Mouse (Mus musculus) MN1 (cell line): Measurements from ENCODE around the gene Slc5a2.

ENCODE experiments used
- DNase-seq: peaks from one replicate; pipeline ENCODE4 v3.0.0-alpha.2; 2016; ENCODE audit warnings: low spot score

The Slc5a2 gene

DNA sequence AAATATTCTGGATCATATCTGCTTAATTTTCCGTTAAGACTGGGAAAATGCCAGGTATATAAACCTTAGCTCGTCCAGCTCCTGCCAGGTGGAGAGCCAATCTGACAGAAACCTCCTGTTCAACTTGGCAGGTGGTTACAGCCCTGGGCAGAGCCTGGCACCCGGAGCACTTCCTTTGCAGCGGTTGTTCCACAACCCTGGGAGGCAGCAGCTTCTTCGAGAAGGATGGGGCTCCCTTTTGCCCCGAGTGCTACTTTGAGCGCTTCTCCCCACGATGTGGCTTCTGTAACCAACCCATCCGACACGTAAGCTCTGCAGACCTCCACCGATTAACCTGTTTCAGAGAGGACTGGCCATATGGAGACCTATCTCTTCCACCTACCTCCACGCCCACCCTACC, 13.5 kb upstream of the Slc5a2 start:
- no peak for DNase-seq

DNA sequence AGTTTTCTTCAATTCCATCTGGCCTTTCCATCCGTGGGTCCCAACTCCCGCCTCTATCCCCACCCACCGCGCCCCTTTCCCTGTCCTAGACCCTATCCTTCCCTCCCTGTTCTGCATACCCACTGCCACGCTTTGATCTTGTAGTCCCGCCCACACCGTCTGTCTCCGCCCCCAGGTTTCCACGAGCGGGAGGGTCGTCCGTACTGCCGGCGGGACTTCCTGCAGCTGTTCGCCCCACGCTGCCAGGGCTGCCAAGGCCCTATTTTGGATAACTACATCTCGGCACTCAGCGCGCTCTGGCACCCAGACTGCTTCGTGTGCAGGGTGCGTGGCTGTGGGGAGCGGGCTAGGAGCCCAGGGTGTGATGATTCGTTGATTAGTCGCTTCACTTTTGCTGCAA, 12.8 kb upstream of the Slc5a2 start:
- no peak for DNase-seq

DNA sequence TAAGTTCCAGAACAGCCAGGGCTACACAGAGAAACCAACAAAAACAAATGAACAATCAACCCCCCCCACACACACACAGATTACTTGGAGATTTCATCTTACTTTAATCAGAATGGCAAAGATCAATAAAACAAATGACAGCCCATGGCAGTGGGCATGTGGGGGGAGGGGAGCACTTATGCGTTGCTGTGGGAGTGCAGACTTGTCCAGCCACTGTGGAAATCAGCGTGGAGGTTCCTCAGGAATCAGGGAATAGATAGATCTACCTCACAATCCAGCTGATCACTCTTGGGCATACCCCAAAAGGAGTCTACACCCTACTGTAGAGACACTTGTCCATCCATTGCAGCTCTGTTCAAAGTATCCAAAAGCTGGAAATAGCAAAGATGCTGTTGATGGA, 10.5 kb upstream of the Slc5a2 start:
- DNase-seq: no peak

GRCm38 (mm10) chr7:128255757-128256156, 9.7 kb upstream of the Slc5a2 start:
- DNase-seq: no peak

DNA sequence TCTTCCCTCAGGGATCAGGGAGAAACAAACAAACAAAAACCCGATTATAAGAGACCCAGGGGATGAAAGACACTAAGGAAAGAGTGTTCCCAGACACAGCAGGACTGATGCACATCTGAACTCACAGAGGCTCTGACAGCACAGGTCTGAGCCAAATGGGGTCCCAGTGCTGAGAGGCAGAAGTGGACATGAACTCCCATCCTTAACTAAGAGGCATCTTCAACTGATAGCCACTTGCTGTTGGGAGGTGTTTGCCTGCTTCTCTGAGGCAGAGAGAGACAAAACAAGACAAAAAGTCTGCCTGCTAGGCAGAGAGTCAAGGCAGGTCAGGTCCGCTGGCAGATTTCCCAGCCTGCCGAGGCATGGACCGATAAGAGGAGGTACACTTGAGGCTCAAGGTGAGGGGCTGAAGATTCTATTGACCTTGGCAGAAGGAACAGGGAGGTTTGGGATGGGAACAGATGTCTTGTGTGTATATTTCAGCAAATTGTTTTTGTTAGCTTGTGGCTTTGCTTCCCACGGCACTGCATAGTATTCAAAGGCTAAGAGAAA, 8.6 kb upstream of the Slc5a2 start:
- DNase-seq: no peak

GRCm38 (mm10) chr7:128266056-128266455, 599 bp downstream of the Slc5a2 start:
- DNase-seq: no peak

DNA sequence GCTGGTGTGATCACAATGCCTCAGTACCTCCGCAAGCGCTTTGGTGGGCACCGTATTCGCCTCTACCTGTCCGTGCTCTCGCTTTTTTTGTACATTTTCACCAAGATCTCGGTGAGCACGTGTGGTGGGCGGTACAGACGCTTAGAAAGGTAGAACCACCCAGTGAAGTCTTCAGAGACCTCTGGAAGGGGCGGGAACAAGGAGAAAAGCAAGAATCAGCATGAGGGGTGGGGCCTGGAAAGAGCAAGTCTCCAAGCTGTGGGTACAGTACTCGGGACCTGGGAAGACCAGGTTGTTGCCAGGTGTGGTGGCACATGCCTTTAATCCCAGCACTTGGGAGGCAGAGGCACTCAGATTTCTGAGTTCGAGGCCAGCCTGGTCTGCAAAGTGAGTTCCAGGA, 1.9 kb downstream of the Slc5a2 start:
- DNase-seq: no peak

DNA sequence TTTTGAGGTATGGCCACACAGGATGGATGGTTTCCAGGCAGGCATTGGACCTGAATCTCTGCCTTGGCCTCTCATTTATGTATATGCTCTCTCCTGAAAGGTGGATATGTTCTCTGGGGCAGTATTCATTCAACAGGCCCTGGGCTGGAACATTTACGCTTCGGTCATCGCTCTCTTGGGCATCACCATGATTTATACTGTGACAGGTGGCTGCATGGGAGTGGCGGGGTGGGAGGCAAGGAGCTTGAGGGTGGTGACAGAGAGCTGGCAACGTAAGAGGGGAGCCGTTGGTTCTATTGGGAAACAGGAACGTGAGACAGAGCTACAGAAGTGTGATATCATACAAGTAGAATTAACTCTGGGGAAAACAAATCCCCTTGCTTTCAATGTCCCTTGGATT, 2.4 kb downstream of the Slc5a2 start:
- DNase-seq: no peak

DNA sequence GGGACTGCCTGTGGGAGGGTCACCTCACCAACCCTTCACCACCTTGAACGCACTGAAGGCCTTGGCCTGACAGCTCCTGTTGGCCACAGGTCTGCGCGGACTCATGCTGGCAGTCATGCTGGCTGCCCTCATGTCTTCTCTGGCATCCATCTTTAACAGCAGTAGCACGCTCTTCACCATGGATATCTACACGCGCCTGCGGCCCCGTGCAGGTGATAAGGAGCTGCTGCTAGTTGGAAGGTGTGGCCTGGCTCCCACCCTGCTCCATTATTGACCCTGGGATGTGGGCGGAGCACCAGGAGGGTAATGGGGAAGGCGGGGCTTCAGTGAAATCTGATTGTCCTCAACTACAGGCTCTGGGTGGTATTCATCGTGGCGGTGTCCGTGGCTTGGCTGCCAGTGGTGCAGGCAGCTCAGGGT, 5.0 kb downstream of the Slc5a2 start:
- DNase-seq: no peak

DNA sequence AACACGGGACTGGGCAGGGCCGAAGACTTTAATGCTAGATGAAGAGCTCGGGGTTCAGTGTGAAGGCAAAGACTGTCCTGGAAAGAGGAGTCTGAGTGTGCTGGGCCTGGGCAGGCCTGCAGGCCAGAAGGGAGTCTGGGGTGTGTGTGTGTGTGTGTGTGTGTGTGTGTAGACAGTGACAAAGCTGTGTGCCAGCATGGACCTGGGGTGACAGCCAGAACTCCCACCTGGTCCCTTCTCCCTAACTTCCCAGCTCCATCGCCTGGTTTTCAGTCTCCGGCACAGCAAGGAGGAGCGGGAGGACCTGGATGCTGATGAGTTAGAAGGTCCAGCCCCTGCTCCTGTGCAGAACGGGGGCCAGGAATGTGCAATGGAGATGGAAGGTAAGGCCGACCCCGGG, 6.0 kb downstream of the Slc5a2 start:
- no peak for DNase-seq

DNA sequence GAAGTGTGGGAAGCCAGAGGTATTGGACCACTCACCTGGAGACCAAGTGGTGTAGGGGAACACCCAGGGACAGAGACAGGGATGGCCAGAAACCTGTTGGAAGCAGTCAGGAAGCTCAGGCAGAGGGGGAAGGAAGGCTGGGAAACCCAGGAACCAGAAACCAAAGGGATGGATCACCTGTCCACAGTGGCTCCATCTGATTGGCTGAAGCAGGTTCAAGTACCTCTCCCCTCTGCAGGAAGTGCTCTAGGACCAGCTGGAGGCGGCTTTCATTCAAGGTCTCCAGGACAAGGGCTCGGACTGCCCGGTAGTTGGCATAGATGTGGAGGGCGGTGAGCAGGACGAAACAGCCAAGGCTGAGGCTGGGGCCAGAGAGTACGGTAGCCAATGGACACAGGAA, 10.6 kb downstream of the Slc5a2 start:
- no peak for DNase-seq

DNA sequence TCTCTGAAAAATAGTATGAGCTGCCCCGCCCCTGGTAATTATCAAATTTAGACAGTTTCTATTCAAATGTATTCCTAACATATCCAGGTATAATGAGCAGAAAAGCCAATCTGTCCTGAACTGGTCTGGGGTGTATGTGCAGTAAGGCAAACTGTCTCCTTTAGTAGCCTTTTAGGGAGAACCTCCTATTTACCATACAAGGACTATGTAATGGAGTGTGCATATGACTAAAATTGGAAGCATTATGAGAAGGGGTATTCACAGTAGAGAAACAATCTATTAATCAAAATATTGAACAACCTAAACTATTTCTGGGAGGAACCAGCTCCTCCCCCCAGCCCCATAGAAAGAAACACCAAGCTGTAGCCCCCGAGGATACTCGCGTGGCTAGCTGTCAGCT, 14.3 kb downstream of the Slc5a2 start:
- no peak for DNase-seq

GRCm38 (mm10) chr7:128281765-128282164, 16.3 kb downstream of the Slc5a2 start:
- DNase-seq: no peak

GRCm38 (mm10) chr7:128282532-128283244, 17.2 kb downstream of the Slc5a2 start:
- DNase-seq: peak; percentile 81

DNA sequence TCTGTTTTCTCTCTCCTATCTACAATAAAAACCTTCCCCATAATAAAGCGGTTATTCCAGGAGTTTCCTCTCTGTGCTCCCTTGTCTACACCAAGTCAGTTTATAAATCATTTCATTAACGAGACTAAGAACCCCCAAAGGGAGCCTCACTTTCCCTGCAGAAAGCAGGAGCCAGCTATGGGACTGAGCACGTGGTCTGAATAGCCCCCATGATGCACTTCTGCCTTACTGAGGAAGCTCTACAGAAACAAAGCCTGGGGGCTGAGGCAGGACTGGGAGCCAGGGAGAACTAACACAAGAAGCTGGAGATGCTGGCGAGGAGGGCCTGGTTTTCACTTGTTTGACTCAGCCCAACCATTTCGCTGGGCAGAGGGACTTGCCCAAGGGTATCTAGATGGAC, 18.6 kb downstream of the Slc5a2 start:
- DNase-seq: no peak

- DNase-seq: no peak
Observed at GRCm38 (mm10) chr7:128285060-128285459, 19.6 kb downstream of the Slc5a2 start.

- DNase-seq: peak; percentile 44
Observed at GRCm38 (mm10) chr7:128288923-128289544, 23.6 kb downstream of the Slc5a2 start.

GRCm38 (mm10) chr7:128294785-128295184, 29.3 kb downstream of the Slc5a2 start:
- DNase-seq: no peak

DNA sequence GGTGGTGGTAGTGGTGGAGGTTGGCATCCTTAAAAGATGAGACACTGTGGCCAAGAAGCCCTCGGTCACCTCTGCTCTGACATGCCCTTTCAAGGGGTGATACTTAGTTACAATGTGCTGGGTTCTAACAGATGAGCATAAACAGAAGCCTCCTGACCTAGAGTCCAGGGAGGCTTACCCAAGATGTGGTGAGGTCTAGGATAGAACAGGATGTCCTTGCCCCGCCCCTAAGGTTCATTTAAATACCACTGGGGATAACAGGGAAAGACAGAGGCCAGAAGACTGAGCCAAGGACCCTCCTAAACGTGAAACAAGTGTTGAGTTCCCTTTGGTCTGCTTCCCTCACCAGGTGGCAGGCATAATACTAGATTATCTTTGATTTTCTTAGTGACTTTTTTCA, 31.1 kb downstream of the Slc5a2 start:
- no peak for DNase-seq

DNA sequence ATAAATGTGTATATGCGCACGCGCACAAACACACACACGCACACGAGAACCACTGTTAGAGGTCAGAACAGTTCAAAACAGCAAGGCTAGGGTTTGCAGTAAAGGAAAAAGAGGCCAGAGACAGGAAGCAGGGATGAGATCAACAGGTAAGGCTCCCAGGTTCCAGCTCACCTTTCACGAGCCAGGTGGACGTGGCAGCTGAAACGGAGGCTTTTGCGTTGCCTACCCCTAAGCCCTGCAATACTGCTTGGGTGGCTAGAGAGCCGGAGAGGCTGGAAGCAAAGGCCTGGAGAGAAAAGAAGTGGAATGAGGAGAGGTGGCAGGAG, 31.8 kb downstream of the Slc5a2 start:
- DNase-seq: no peak

- peak; percentile 76 for DNase-seq
Observed at GRCm38 (mm10) chr7:128297617-128298480, 32.4 kb downstream of the Slc5a2 start, which contains the start of gene BC017158. TSS of gene BC017158 (minus strand) at chr7:128298170.

GRCm38 (mm10) chr7:128298481-128299342, 33.3 kb downstream of the Slc5a2 start:
- DNase-seq: peak; percentile 82
